Mouse (Mus musculus) induced T-regulatory cell, adult 2 months (primary cell): ENCODE results near the gene Ctps2.

Experiments used
- DNase-seq: peaks from one replicate; pipeline ENCODE4 v3.0.0-alpha.2; 2012; ENCODE audit warnings: low read depth

Ctps2 gene

DNA sequence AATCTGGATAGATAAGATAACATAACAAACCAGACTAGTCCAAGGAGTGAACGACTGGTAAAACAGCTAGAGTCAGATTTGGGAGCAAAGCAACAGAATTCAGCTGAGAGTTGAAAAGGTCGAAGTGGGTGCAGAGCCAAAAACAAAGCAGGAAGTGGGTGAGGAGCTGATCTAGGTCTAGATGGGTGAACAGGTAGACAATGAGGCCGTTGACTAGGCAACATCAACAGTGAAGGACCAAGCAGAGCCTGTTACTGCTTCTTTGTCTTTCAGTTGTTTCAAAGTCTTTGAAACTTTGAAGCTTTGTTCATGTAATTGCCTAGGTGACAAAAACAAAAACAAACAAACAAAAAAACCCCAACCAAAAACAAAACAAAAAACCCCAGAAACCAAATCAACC is 75.2 kb downstream of the Ctps2 start:
- DNase-seq, result peak; percentile 45

DNA sequence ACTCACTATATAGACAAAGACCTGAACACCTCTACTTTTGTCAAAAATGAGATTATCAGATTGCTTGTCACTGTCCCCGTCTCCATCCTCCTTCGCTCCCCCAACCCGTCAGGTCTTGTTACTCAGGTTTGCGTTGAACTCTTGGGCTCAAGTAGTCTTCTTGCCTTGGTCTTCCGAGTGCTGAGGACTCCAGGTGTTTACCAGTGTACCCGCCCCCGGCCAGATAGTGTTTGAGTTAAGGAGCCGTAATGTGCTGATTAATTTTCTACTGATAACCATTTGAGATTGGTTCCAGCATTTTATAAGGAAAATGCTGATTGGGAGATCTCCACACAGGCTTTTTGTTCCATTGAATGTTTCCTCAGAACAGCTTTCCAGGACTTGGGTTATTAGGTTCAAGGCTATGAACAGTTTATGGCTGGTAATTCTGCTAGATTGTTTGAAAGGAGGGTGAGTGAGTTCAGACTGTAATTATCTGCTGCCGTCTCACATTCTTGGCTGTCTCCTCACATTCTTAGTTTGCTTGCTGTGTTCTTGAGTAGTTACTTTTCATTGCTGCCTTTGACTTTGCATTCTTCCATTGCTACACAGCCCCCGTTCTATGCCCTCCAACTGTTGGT is 85.9 kb downstream of the Ctps2 start:
- no peak for DNase-seq

DNA sequence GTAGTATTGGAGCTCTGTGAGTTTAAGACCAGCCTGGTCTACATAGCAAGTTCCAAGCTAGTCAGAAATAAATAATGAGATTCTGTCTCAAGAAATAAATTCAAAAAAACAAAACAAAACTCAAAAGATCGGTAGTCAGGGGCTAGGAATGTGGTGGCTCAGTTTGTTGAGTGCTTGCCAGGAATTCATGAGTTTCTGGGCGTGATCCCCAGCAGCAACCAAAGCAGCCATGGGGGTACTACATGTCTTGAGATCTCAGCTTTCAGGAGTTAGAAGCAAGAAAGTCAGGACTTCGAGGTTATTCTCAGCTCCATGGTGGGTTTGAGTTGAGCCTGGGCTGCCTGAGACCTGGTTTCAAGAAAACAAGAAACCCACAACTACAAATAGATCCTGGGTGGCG is 90.4 kb downstream of the Ctps2 start:
- no peak for DNase-seq

DNA sequence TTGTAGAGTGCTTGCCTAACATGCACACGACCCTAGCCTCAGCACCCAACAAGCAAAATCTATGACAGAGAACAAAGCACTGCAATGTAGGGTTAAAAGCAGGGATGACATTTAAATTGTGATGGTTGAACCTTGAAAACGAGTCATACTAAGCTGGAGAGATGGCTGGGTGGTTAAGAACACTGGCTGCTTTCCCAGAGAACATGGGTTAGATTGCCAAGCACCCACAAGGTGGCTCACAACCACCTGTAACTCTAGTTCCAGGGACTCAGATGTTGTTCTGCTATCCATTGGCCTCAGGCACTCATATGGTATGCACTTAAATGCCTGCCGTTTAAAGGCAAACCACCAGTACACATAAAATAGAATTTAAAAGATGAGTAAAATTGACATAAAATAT is 91.1 kb downstream of the Ctps2 start:
- no peak for DNase-seq

DNA sequence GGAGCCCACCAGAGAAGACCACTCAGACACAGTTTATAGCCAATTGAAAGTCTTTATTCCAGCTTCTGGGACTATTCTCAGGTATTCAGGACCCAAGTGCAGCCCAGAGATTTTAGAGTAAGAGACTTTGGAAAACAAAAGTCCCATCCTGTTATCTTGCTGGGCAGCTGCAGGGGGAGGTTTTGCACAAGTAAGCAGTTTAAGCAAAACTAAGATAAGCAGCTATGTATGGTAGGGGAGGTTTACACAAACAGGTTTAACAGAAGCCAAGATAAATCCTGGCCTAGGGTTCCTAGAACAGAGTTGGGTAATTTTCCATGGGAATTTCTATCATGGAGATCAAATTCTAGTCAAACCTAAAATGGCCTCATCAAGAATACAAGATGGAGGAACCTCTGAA is 126.8 kb downstream of the Ctps2 start:
- no peak for DNase-seq

DNA sequence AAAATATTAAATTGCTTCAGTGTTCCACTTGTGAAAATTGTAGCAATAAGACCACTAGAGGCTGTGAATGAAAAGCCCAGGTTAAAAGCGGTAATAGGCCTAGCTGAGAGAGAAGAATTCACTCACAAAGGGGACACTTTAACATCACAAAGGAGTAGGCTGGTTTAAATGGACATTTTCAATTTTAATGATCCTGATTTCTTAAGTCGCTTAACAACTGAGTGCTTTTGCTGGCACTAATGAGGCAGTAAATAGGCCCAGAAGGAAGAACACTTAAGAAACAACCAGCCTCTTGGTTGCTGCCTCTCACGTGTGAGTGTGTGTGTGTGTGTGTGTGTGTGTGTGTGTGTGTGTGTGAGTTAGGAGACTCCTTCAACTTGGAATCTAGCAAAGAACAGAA is 137.7 kb downstream of the Ctps2 start:
- no peak for DNase-seq

DNA sequence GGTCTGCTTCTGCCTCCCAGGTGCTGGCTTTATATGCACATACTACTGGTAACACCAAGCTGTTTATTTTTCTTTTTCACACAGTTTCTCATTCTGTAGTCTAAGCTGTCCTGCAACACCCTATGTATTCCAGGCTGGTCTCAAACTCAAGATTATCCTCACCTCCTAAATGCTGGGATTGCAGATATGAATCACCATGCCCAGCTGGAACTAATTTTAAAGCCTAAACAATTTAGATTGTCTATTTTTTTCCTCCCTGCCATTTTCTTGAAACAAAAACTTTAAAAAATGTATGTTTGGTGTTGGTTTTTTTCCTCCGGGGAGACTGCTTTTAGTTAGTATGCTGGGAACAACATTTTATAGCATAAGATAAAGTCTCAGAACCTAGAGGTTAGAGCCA is 141.7 kb downstream of the Ctps2 start:
- DNase-seq, result no peak

DNA sequence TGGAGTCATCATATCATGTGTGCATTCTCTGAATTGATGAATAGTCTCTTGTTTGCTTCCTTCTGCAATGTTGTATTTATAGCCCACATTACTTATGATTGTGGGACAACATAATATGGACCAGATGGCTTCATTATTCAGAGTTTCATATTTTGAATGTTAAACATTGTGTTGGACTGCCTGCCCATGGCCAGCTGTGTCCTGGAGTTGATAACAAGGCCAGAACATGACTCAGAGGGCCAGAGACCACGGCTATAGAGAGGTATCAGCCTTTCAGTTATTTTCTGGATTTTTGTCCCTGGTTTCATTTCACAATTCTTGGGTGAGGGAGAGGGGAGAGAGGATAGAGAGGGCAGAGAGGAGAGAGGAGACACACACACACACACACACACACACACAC is 162.9 kb downstream of the Ctps2 start:
- DNase-seq, result no peak
